Mouse (Mus musculus) midbrain, embryonic 12.5 days (tissue): ENCODE measurements around the gene Chst11. TPM values are rescaled to one million over a fixed set of nuclear protein-coding genes. Genes with fewer than 3 reads are reported as not detected.

Source experiments
- ATAC-seq: fragments of 200-750 bp; cut with Nextera tagmentation; 2 replicates; pipeline ENCODE4 v1.8.0; 2017; ENCODE audit warnings: low read depth, moderate TSS enrichment, moderate library complexity; ENCODE audit not compliant: low FRiP score
- H3K27ac ChIP-seq: fragments of 300-500 bp; sonication (generic); replicated peaks from 2 replicates; pipeline ENCODE4 v1.5.1; 2016; ENCODE audit warnings: mild to moderate bottlenecking
- H3K27me3 ChIP-seq: fragments of 300-500 bp; sonication (generic); 2 replicates; pipeline ENCODE4 v1.6.1; 2016; ENCODE audit warnings: mild to moderate bottlenecking
- H3K36me3 ChIP-seq: fragments of 300-500 bp; sonication (generic); 2 replicates; pipeline ENCODE4 v1.6.1; 2016
- H3K4me1 ChIP-seq: fragments of 300-500 bp; sonication (generic); 2 replicates; pipeline ENCODE4 v1.6.1; 2016
- H3K4me2 ChIP-seq: fragments of 300-500 bp; sonication (generic); replicated peaks from 2 replicates; pipeline ENCODE4 v1.6.1; 2016; ENCODE audit warnings: mild to moderate bottlenecking, moderate library complexity
- H3K4me3 ChIP-seq: fragments of 300-500 bp; sonication (generic); 2 replicates; pipeline ENCODE4 v1.5.1; 2016; ENCODE audit warnings: mild to moderate bottlenecking
- H3K9ac ChIP-seq: fragments of 300-500 bp; sonication (generic); replicated peaks from 2 replicates; pipeline ENCODE4 v1.6.1; 2016; ENCODE audit warnings: mild to moderate bottlenecking, moderate library complexity
- H3K9me3 ChIP-seq: fragments of 300-500 bp; sonication (generic); 2 replicates; pipeline ENCODE4 v1.6.1; 2016; ENCODE audit warnings: mild to moderate bottlenecking
- WGBS: fragments of 180-500 bp; shearing (Covaris S2); methylation state at CpG from one replicate; pipeline ENCODE4 v1.1.7; 2016; 5-methylcytosine and 5-hydroxymethylcytosine counted together
- polyA plus RNA-seq: library from polyadenylated mRNA; unstranded; fragments of >200 nt; fragmentation: Nextera tagmentation; extraction: Ambion mirVana; gene quantifications from 2 replicates; pipeline ENCODE4 v1.2.1, GENCODE M21; 2016

Gene Chst11
- polyA plus RNA-seq, 1 experiment from 2014 or later, result 2.3 TPM

DNA sequence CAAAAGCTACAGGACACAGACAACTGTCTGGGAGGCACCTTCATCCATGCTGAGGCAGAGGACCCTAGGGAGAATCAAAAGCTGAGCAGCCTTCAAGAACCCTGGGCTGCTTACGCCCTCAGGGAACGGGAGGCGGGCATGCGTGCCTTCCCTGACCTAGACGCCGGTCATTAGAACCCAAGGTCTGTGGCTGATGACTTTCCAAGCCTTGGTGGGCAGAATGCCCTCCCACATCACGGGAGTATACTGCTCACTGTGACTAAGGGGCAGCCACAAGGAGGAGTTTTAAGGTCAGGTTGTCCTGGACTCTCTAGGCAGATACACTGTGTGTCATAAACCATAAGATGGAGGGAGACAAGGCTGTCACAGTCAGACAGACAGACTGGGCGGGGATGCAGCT, 118.9 kb downstream of the Chst11 start:
- Histone ChIP-seq H3K9me3 (no peaks in the 10 kb centered on the region), H3K27ac (no peak overlapping the region), H3K9ac (no peak overlapping the region), H3K4me2 (no peak overlapping the region), H3K4me1 (peaks cover 82% of the 10 kb centered on the region), H3K36me3 (no peaks in the 10 kb centered on the region), H3K27me3 (peaks cover 18% of the 10 kb centered on the region; the same call in 1 of the 2 replicates), H3K4me3 (no peak overlapping the region)
- ATAC-seq, result no peak
- 78% methylated on average over 8 of the region's 8 CpGs for WGBS

GRCm38 (mm10) chr10:83106152-83106746, 121.0 kb downstream of the Chst11 start:
- Histone ChIP-seq H3K36me3 (no peaks in the 10 kb centered on the region), H3K4me2 (no peak overlapping the region), H3K9me3 (no peaks in the 10 kb centered on the region), H3K27me3 (peaks cover 18% of the 10 kb centered on the region; the same call in 1 of the 2 replicates), H3K27ac (peak overlapping the region; percentile 0; the same call in 1 of the 2 replicates), H3K4me3 (no peak overlapping the region), H3K4me1 (peaks cover 76% of the 10 kb centered on the region), H3K9ac (no peak overlapping the region)
- WGBS, result 37% methylated on average over 7 of the region's 7 CpGs
- ATAC-seq, result peak; percentile 61

DNA sequence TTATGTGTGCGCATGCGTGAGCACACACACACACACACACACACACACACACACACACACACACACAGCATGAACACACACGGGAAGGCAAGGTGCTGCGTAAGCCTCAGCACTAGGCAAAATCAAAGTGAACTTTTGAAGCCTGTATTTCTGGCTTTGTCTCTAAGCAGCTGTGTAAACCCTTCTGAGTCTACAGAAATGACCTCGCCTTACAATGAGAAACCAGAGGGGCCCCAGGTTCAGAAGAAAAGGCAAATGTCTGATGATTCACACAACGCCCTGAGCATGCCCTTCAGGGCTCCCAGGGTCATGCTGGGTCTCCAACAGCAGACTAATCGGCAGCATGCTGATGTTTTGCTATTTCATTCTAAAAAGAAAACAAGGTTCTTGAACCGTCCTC, 122.1 kb downstream of the Chst11 start:
- Histone ChIP-seq H3K4me3 (no peak overlapping the region), H3K27ac (no peak overlapping the region), H3K4me1 (peaks cover 68% of the 10 kb centered on the region), H3K36me3 (no peaks in the 10 kb centered on the region), H3K9me3 (no peaks in the 10 kb centered on the region), H3K4me2 (no peak overlapping the region), H3K9ac (no peak overlapping the region), H3K27me3 (peaks cover 14% of the 10 kb centered on the region; the same call in 1 of the 2 replicates)
- ATAC-seq, result no peak
- WGBS, result 33% methylated on average over 8 of the region's 8 CpGs

GRCm38 (mm10) chr10:83107921-83108738, 122.8 kb downstream of the Chst11 start:
- H3K27ac ChIP-seq, result no peak overlapping the region

DNA sequence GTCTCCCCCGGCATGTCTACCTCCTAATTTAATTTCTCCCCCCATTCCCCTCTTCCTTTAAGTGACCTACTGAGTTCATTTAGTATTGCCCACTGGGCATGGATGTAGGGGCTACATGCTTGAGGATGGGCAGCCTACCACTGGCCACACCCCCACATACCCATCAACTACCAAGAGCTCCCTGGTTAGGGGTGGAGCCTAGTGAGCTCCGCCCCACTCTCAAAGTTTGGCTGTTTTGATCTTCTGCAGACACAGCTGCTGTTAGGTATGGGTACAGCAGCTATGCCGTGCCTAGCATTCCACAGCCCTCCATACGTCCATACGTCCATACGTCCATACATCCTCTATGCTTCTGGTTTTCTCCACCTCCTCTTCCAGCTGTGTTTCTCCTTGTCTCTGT, 123.6 kb downstream of the Chst11 start:
- no peak for ATAC-seq
- H3K9me3 ChIP-seq, result no peaks in the 10 kb centered on the region
- no peak overlapping the region for H3K4me3 ChIP-seq
- no peaks in the 10 kb centered on the region for H3K36me3 ChIP-seq
- no peak overlapping the region for H3K4me2 ChIP-seq
- peaks cover 13% of the 10 kb centered on the region; the same call in 1 of the 2 replicates for H3K27me3 ChIP-seq
- 86% methylated on average over 6 of the region's 6 CpGs for WGBS
- no peak overlapping the region for H3K9ac ChIP-seq
- no peak overlapping the region for H3K27ac ChIP-seq
- peaks cover 58% of the 10 kb centered on the region for H3K4me1 ChIP-seq

More at GRCm38 (mm10) chr10:83107921-83108738, 122.8 kb downstream of the Chst11 start:
- Histone ChIP-seq H3K4me1 (peaks cover 67% of the 10 kb centered on the region), H3K27me3 (peaks cover 14% of the 10 kb centered on the region; the same call in 1 of the 2 replicates), H3K9me3 (no peaks in the 10 kb centered on the region), H3K4me2 (no peak overlapping the region), H3K9ac (no peak overlapping the region), H3K36me3 (no peaks in the 10 kb centered on the region), H3K4me3 (no peak overlapping the region)
- no peak for ATAC-seq
- WGBS, result 48% methylated on average over 21 of the region's 21 CpGs

DNA sequence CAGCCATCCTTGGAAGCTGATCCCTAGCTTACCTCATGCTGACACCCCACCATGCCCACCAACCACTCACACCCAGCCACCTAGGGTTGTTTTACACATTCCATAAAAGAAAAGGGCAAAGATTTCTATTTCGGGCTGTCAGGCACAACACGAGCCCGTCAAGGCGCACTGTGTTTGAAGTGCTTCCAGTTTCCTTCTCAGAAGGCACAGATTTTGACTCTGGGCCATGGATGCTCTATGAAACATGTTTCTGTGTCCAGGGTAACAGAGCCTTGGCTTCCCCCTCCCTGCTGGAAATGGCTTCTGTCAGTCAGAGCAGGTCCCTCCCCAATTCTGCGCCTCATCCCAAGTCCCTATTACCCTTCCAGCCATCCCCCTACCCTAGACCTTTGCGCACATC, 125.7 kb downstream of the Chst11 start:
- WGBS, result 92% methylated on average over 6 of the region's 6 CpGs
- ATAC-seq, result no peak
- H3K9ac ChIP-seq, result no peak overlapping the region

GRCm38 (mm10) chr10:83112345-83112744, 127.0 kb downstream of the Chst11 start:
- Histone ChIP-seq H3K4me1 (peaks cover 31% of the 10 kb centered on the region), H3K9ac (no peak overlapping the region), H3K4me3 (no peak overlapping the region), H3K36me3 (no peaks in the 10 kb centered on the region), H3K27me3 (peaks cover 15% of the 10 kb centered on the region), H3K4me2 (no peak overlapping the region), H3K27ac (no peak overlapping the region), H3K9me3 (no peaks in the 10 kb centered on the region)
- ATAC-seq, result no peak
- 76% methylated on average over 4 of the region's 4 CpGs for WGBS

More for the DNA sequence above, 125.7 kb downstream of the Chst11 start:
- Histone ChIP-seq H3K4me3 (no peak overlapping the region), H3K27me3 (peaks cover 18% of the 10 kb centered on the region), H3K27ac (no peak overlapping the region), H3K36me3 (no peaks in the 10 kb centered on the region), H3K4me2 (no peak overlapping the region), H3K9me3 (no peaks in the 10 kb centered on the region), H3K4me1 (peaks cover 37% of the 10 kb centered on the region)

DNA sequence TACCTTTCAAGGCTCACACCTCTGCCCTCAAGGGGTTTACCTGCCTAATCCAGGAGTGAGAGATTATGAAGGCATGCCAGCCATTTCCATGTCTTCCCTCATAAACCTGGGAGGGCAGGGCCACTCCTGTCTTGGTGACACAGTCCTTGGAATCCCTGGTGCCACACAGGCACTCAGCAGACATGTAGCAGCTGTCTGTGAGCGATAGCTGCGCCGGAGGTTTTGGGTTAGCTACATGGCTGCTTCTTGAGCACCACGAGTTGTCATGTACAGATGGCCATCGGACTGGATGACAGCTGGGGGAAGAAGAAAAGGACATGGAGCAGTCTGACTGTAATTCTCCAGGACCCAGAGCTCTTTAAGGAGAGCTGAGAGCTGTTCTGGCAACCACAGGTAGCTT, 129.3 kb downstream of the Chst11 start:
- 91% methylated on average over 5 of the region's 5 CpGs for WGBS
- H3K4me1 ChIP-seq, result peaks cover 20% of the 10 kb centered on the region
- H3K9ac ChIP-seq, result no peak overlapping the region
- H3K4me3 ChIP-seq, result no peak overlapping the region
- ATAC-seq, result no peak
- H3K9me3 ChIP-seq, result no peaks in the 10 kb centered on the region
- no peak overlapping the region for H3K4me2 ChIP-seq
- H3K36me3 ChIP-seq, result no peaks in the 10 kb centered on the region
- no peak overlapping the region for H3K27ac ChIP-seq
- H3K27me3 ChIP-seq, result peaks cover 15% of the 10 kb centered on the region

- Histone ChIP-seq H3K9ac (no peak overlapping the region), H3K27me3 (peaks cover 15% of the 10 kb centered on the region), H3K9me3 (no peaks in the 10 kb centered on the region), H3K4me3 (no peak overlapping the region), H3K27ac (no peak overlapping the region), H3K36me3 (no peaks in the 10 kb centered on the region), H3K4me2 (no peak overlapping the region), H3K4me1 (peaks cover 20% of the 10 kb centered on the region)
- 38% methylated on average over 11 of the region's 11 CpGs for WGBS
- ATAC-seq, result no peak
These were observed 131.6 kb downstream of the Chst11 start for GRCm38 (mm10) chr10:83116889-83117288.

- Histone ChIP-seq H3K27ac (no peak overlapping the region), H3K4me2 (no peak overlapping the region), H3K36me3 (no peaks in the 10 kb centered on the region), H3K4me3 (no peak overlapping the region), H3K9ac (no peak overlapping the region), H3K9me3 (no peaks in the 10 kb centered on the region), H3K27me3 (peaks cover 15% of the 10 kb centered on the region), H3K4me1 (peaks cover 16% of the 10 kb centered on the region)
- WGBS, result 89% methylated on average over 6 of the region's 6 CpGs
- ATAC-seq, result no peak
These were observed 132.6 kb downstream of the Chst11 start for GRCm38 (mm10) chr10:83117851-83118250.

GRCm38 (mm10) chr10:83118613-83119012, 133.3 kb downstream of the Chst11 start:
- 55% methylated on average over 3 of the region's 3 CpGs for WGBS
- peaks cover 14% of the 10 kb centered on the region for H3K4me1 ChIP-seq
- no peak for ATAC-seq
- no peak overlapping the region for H3K27ac ChIP-seq
- peaks cover 15% of the 10 kb centered on the region for H3K27me3 ChIP-seq
- no peak overlapping the region for H3K9ac ChIP-seq
- H3K4me2 ChIP-seq, result no peak overlapping the region
- no peak overlapping the region for H3K4me3 ChIP-seq
- H3K9me3 ChIP-seq, result no peaks in the 10 kb centered on the region
- H3K36me3 ChIP-seq, result no peaks in the 10 kb centered on the region

GRCm38 (mm10) chr10:83119016-83119415, 133.7 kb downstream of the Chst11 start:
- Histone ChIP-seq H3K4me2 (no peak overlapping the region), H3K36me3 (no peaks in the 10 kb centered on the region), H3K9ac (no peak overlapping the region), H3K9me3 (no peaks in the 10 kb centered on the region), H3K4me1 (peaks cover 14% of the 10 kb centered on the region), H3K27ac (no peak overlapping the region), H3K4me3 (no peak overlapping the region), H3K27me3 (peaks cover 15% of the 10 kb centered on the region)
- WGBS, result 64% methylated on average over 10 of the region's 10 CpGs
- no peak for ATAC-seq
